Mouse (Mus musculus) erythroblast, embryonic 14.5 days (primary cell): ENCODE measurements around the gene Ppia. TPM values are rescaled to one million over a fixed set of nuclear protein-coding genes. Genes with fewer than 3 reads are reported as not detected.
"Not testable (repeated sequence)": the region's sequence is repeated elsewhere in the genome, so short reads cannot be mapped to it uniquely, and the experiment has no call there.

Source experiments
- H3K27me3 ChIP-seq: 2 replicates; pipeline ENCODE4 v1.6.1; 2012; ENCODE audit warnings: inconsistent platforms; ENCODE audit not compliant: control insufficient read depth
- H3K36me3 ChIP-seq: 2 replicates; pipeline ENCODE4 v1.6.1; 2012; ENCODE audit warnings: mild to moderate bottlenecking, inconsistent platforms; ENCODE audit not compliant: control insufficient read depth
- H3K4me1 ChIP-seq: 2 replicates; pipeline ENCODE4 v1.6.1; 2012; ENCODE audit warnings: inconsistent platforms; ENCODE audit not compliant: control insufficient read depth
- H3K4me3 ChIP-seq: replicated peaks from 2 replicates; pipeline ENCODE3; 2012; ENCODE audit warnings: moderate library complexity, mild to moderate bottlenecking, inconsistent platforms
- H3K9me3 ChIP-seq: 2 replicates; pipeline ENCODE4 v1.6.1; 2012; ENCODE audit warnings: low read length, inconsistent platforms, mixed read lengths; ENCODE audit not compliant: control insufficient read depth
- GATA1 ChIP-seq: IDR thresholded peaks from 2 replicates; pipeline ENCODE4 v1.6.1; 2012; ENCODE audit warnings: low read length, inconsistent platforms, mixed read lengths
- TAL1 ChIP-seq: IDR thresholded peaks from 3 replicates; pipeline ENCODE4 v1.6.1; 2012; ENCODE audit warnings: low read length, inconsistent platforms, mixed read lengths
- polyA plus RNA-seq: library from polyadenylated mRNA; stranded (reverse); fragments of >175 nt; gene quantifications from 2 replicates; pipeline ENCODE4 v1.2.3, GENCODE M21; 2012

Ppia gene
- polyA plus RNA-seq, 1 experiment: 5.5 TPM

GRCm38 (mm10) chr11:6402515-6403510, 12.4 kb upstream of the Ppia start:
- H3K27me3 ChIP-seq: no peaks in the 10 kb centered on the region
- no peaks in the 10 kb centered on the region for H3K9me3 ChIP-seq
- H3K4me3 ChIP-seq: no peak overlapping the region
- no peak for TF ChIP-seq GATA1
- no peak for TF ChIP-seq TAL1
- peaks cover 84% of the 10 kb centered on the region for H3K36me3 ChIP-seq
- H3K4me1 ChIP-seq: peaks cover 7% of the 10 kb centered on the region

- H3K36me3 ChIP-seq: peaks cover 74% of the 10 kb centered on the region
- TF ChIP-seq TAL1: no peak
- TF ChIP-seq GATA1: no peak
- H3K4me3 ChIP-seq: no peak overlapping the region
- H3K27me3 ChIP-seq: no peaks in the 10 kb centered on the region
- H3K4me1 ChIP-seq: peaks cover 7% of the 10 kb centered on the region
- H3K9me3 ChIP-seq: no peaks in the 10 kb centered on the region
Measured at GRCm38 (mm10) chr11:6403830-6404405, 11.3 kb upstream of the Ppia start.

GRCm38 (mm10) chr11:6404699-6405566, 10.3 kb upstream of the Ppia start:
- peaks cover 64% of the 10 kb centered on the region for H3K36me3 ChIP-seq
- no peaks in the 10 kb centered on the region for H3K9me3 ChIP-seq
- TF ChIP-seq TAL1: no peak
- TF ChIP-seq GATA1: no peak
- no peak overlapping the region for H3K4me3 ChIP-seq
- H3K27me3 ChIP-seq: no peaks in the 10 kb centered on the region
- H3K4me1 ChIP-seq: peaks cover 7% of the 10 kb centered on the region

- peaks cover 7% of the 10 kb centered on the region for H3K4me1 ChIP-seq
- no peak overlapping the region for H3K4me3 ChIP-seq
- no peak for TF ChIP-seq TAL1
- TF ChIP-seq GATA1: no peak
- peaks cover 58% of the 10 kb centered on the region for H3K36me3 ChIP-seq
- no peaks in the 10 kb centered on the region for H3K9me3 ChIP-seq
- no peaks in the 10 kb centered on the region for H3K27me3 ChIP-seq
Measured at GRCm38 (mm10) chr11:6405591-6406081, 9.6 kb upstream of the Ppia start.

GRCm38 (mm10) chr11:6406251-6407161, 8.7 kb upstream of the Ppia start:
- Histone ChIP-seq H3K4me3 (no peak overlapping the region), H3K4me1 (peaks cover 8% of the 10 kb centered on the region), H3K27me3 (no peaks in the 10 kb centered on the region), H3K36me3 (peaks cover 49% of the 10 kb centered on the region), H3K9me3 (no peaks in the 10 kb centered on the region)
- no peak for TF ChIP-seq TAL1
- TF ChIP-seq GATA1: no peak

GRCm38 (mm10) chr11:6407162-6407621, 8.1 kb upstream of the Ppia start:
- Histone ChIP-seq H3K4me1 (peaks cover 13% of the 10 kb centered on the region), H3K36me3 (peaks cover 42% of the 10 kb centered on the region), H3K4me3 (no peak overlapping the region), H3K27me3 (no peaks in the 10 kb centered on the region), H3K9me3 (peaks cover 3% of the 10 kb centered on the region)
- TF ChIP-seq GATA1 (no peak), TAL1 (no peak)

- Histone ChIP-seq H3K4me3 (no peak overlapping the region), H3K27me3 (peaks cover 2% of the 10 kb centered on the region; the same call in 1 of the 2 replicates), H3K9me3 (peaks cover 27% of the 10 kb centered on the region), H3K4me1 (peaks cover 25% of the 10 kb centered on the region), H3K36me3 (peaks cover 32% of the 10 kb centered on the region)
- TF ChIP-seq TAL1 (no peak), GATA1 (no peak)
Measured at GRCm38 (mm10) chr11:6410050-6410602, 5.1 kb upstream of the Ppia start.

- H3K4me3 ChIP-seq, H3K27me3 ChIP-seq: not testable (repeated sequence)
- peaks cover 29% of the 10 kb centered on the region for H3K4me1 ChIP-seq
- peaks cover 26% of the 10 kb centered on the region for H3K36me3 ChIP-seq
- peaks cover 27% of the 10 kb centered on the region for H3K9me3 ChIP-seq
Measured at GRCm38 (mm10) chr11:6410755-6411154, 4.5 kb upstream of the Ppia start.
